Mouse (Mus musculus): Measurements from ENCODE around the gene Rnf149. TPM values are rescaled to one million over a fixed set of nuclear protein-coding genes. Genes with fewer than 3 reads are reported as not detected.
"Not testable (repeated sequence)": the region's sequence is repeated elsewhere in the genome, so short reads cannot be mapped to it uniquely, and the experiment has no call there.

The Rnf149 gene
- total and polyA plus RNA-seq, 2 experiments from 2014 or later = 13.0 to 20.6 TPM

- WGBS = 23% methylated on average over 11 of the region's 11 CpGs
- no peaks in the 10 kb centered on the region for H3K9me3 ChIP-seq (ENCODE audit: low read length)
- no peak overlapping the region for H3K4me2 ChIP-seq (ENCODE audit: low read depth, low read length, poor library complexity, severe bottlenecking)
- no peak overlapping the region for H3K4me3 ChIP-seq (ENCODE audit: low read depth, low read length)
- H3K27me3 ChIP-seq (ENCODE audit: insufficient read depth, low read length) = no peaks in the 10 kb centered on the region
- no peaks in the 10 kb centered on the region for H3K4me1 ChIP-seq (ENCODE audit: insufficient read depth, low read length)
- DNase-seq (ENCODE audit: low spot score) (peak; percentile 73), ATAC-seq (ENCODE audit: low FRiP score) (no peak; the same call in 1 of the 2 replicates)
- TF ChIP-seq CTCF (IDR thresholded peaks at IDR 0.05) = peak; percentile 80
- H3K36me3 ChIP-seq (ENCODE audit: insufficient read depth, low read length) = no peaks in the 10 kb centered on the region
- H3K9ac ChIP-seq (replicated peaks; ENCODE audit: low read length, poor library complexity, severe bottlenecking) = no peak overlapping the region
- H3K27ac ChIP-seq (ENCODE audit: low read depth, low read length) = no peak overlapping the region
These were observed 37.5 kb upstream of the Rnf149 start for GRCm38 (mm10) chr1:39614462-39615279.

- Histone ChIP-seq H3K9ac (replicated peaks; ENCODE audit: low read length, poor library complexity, severe bottlenecking) (no peak overlapping the region), H3K36me3 (ENCODE audit: insufficient read depth, low read length) (no peaks in the 10 kb centered on the region), H3K9me3 (ENCODE audit: low read length) (no peaks in the 10 kb centered on the region), H3K4me2 (ENCODE audit: low read depth, low read length, poor library complexity, severe bottlenecking) (no peak overlapping the region), H3K4me3 (ENCODE audit: low read depth, low read length) (no peak overlapping the region), H3K27ac (ENCODE audit: low read depth, low read length) (no peak overlapping the region), H3K27me3 (ENCODE audit: insufficient read depth, low read length) (no peaks in the 10 kb centered on the region), H3K4me1 (ENCODE audit: insufficient read depth, low read length) (no peaks in the 10 kb centered on the region)
- ATAC-seq (ENCODE audit: low FRiP score) (no peak), DNase-seq (ENCODE audit: low spot score) (no peak)
- 84% methylated on average over 3 of the region's 3 CpGs for WGBS
- TF ChIP-seq CTCF (IDR thresholded peaks at IDR 0.05) = no peak
These were observed 35.9 kb upstream of the Rnf149 start for GRCm38 (mm10) chr1:39613061-39613460.

- no peak overlapping the region for H3K4me3 ChIP-seq (ENCODE audit: low read depth, low read length)
- no peak for TF ChIP-seq CTCF (IDR thresholded peaks at IDR 0.05)
- H3K9me3 ChIP-seq (ENCODE audit: low read length) = no peaks in the 10 kb centered on the region
- H3K4me1 ChIP-seq (ENCODE audit: insufficient read depth, low read length) = no peaks in the 10 kb centered on the region
- no peak for ATAC-seq (ENCODE audit: low FRiP score)
- 81% methylated on average over 5 of the region's 5 CpGs for WGBS
- H3K36me3 ChIP-seq (ENCODE audit: insufficient read depth, low read length) = no peaks in the 10 kb centered on the region
- no peaks in the 10 kb centered on the region for H3K27me3 ChIP-seq (ENCODE audit: insufficient read depth, low read length)
- H3K27ac ChIP-seq (ENCODE audit: low read depth, low read length) = no peak overlapping the region
- H3K9ac ChIP-seq (replicated peaks; ENCODE audit: low read length, poor library complexity, severe bottlenecking) = no peak overlapping the region
- no peak overlapping the region for H3K4me2 ChIP-seq (ENCODE audit: low read depth, low read length, poor library complexity, severe bottlenecking)
- no peak for DNase-seq (ENCODE audit: low spot score)
These were observed 35.3 kb upstream of the Rnf149 start for GRCm38 (mm10) chr1:39612491-39612890.

- no peak overlapping the region for H3K4me2 ChIP-seq (ENCODE audit: low read depth, low read length, poor library complexity, severe bottlenecking)
- no peaks in the 10 kb centered on the region for H3K27me3 ChIP-seq (ENCODE audit: insufficient read depth, low read length)
- H3K4me1 ChIP-seq (ENCODE audit: insufficient read depth, low read length) = no peaks in the 10 kb centered on the region
- WGBS = 82% methylated on average over 8 of the region's 8 CpGs
- no peak overlapping the region for H3K4me3 ChIP-seq (ENCODE audit: low read depth, low read length)
- no peaks in the 10 kb centered on the region for H3K36me3 ChIP-seq (ENCODE audit: insufficient read depth, low read length)
- DNase-seq (ENCODE audit: low spot score) = no peak
- no peak overlapping the region for H3K9ac ChIP-seq (replicated peaks; ENCODE audit: low read length, poor library complexity, severe bottlenecking)
- ATAC-seq (ENCODE audit: low FRiP score) = no peak
- no peaks in the 10 kb centered on the region for H3K9me3 ChIP-seq (ENCODE audit: low read length)
- no peak for TF ChIP-seq CTCF (IDR thresholded peaks at IDR 0.05)
- H3K27ac ChIP-seq (ENCODE audit: low read depth, low read length) = no peak overlapping the region
These were observed 31.3 kb upstream of the Rnf149 start for GRCm38 (mm10) chr1:39608534-39608933.

- Histone ChIP-seq H3K36me3 (ENCODE audit: insufficient read depth, low read length) (no peaks in the 10 kb centered on the region), H3K4me2 (ENCODE audit: low read depth, low read length, poor library complexity, severe bottlenecking) (no peak overlapping the region), H3K4me3 (ENCODE audit: low read depth, low read length) (no peak overlapping the region), H3K27ac (ENCODE audit: low read depth, low read length) (no peak overlapping the region), H3K9ac (replicated peaks; ENCODE audit: low read length, poor library complexity, severe bottlenecking) (no peak overlapping the region), H3K4me1 (ENCODE audit: insufficient read depth, low read length) (no peaks in the 10 kb centered on the region), H3K9me3 (ENCODE audit: low read length) (peaks cover 7% of the 10 kb centered on the region; the same call in 1 of the 2 replicates), H3K27me3 (ENCODE audit: insufficient read depth, low read length) (no peaks in the 10 kb centered on the region)
- DNase-seq (ENCODE audit: low spot score) (no peak), ATAC-seq (ENCODE audit: low FRiP score) (no peak)
- no peak for TF ChIP-seq CTCF (IDR thresholded peaks at IDR 0.05)
- WGBS = 95% methylated on average over 3 of the region's 3 CpGs
These were observed 25.3 kb upstream of the Rnf149 start for GRCm38 (mm10) chr1:39602477-39602876.

GRCm38 (mm10) chr1:39598726-39599125 lies 21.5 kb upstream of the Rnf149 start:
- H3K27ac ChIP-seq (ENCODE audit: low read depth, low read length) = no peak overlapping the region
- peak; percentile 58 for DNase-seq (ENCODE audit: low spot score)
- no peaks in the 10 kb centered on the region for H3K27me3 ChIP-seq (ENCODE audit: insufficient read depth, low read length)
- H3K4me1 ChIP-seq (ENCODE audit: insufficient read depth, low read length) = no peaks in the 10 kb centered on the region
- no peak for TF ChIP-seq CTCF (IDR thresholded peaks at IDR 0.05)
- WGBS = 53% methylated on average over 11 of the region's 11 CpGs
- no peak for ATAC-seq (ENCODE audit: low FRiP score)
- H3K9me3 ChIP-seq (ENCODE audit: low read length) = peaks cover 7% of the 10 kb centered on the region; the same call in 1 of the 2 replicates
- H3K4me2 ChIP-seq (ENCODE audit: low read depth, low read length, poor library complexity, severe bottlenecking) = no peak overlapping the region
- H3K36me3 ChIP-seq (ENCODE audit: insufficient read depth, low read length) = no peaks in the 10 kb centered on the region
- no peak overlapping the region for H3K9ac ChIP-seq (replicated peaks; ENCODE audit: low read length, poor library complexity, severe bottlenecking)
- no peak overlapping the region for H3K4me3 ChIP-seq (ENCODE audit: low read depth, low read length)

GRCm38 (mm10) chr1:39597135-39597534 lies 19.9 kb upstream of the Rnf149 start:
- H3K36me3 ChIP-seq (ENCODE audit: insufficient read depth, low read length); ATAC-seq (ENCODE audit: low FRiP score); H3K27ac ChIP-seq (ENCODE audit: low read depth, low read length); H3K4me1 ChIP-seq (ENCODE audit: insufficient read depth, low read length); DNase-seq (ENCODE audit: low spot score); H3K27me3 ChIP-seq (ENCODE audit: insufficient read depth, low read length); H3K4me3 ChIP-seq (ENCODE audit: low read depth, low read length); H3K9ac ChIP-seq (replicated peaks; ENCODE audit: low read length, poor library complexity, severe bottlenecking); H3K4me2 ChIP-seq (ENCODE audit: low read depth, low read length, poor library complexity, severe bottlenecking); H3K9me3 ChIP-seq (ENCODE audit: low read length): not testable (repeated sequence)
- WGBS = 93% methylated on average over 9 of the region's 9 CpGs
